In genomic region chr6:87328265-87329173, GRCm38 (mm10) we compare ENCODE assay signal across 11 mouse cellular contexts. TPM values are rescaled to one million over a fixed set of nuclear protein-coding genes. Genes with fewer than 3 reads are reported as not detected.
DNase-seq lines count a peak whose midpoint lies in the region; ATAC-seq and TF ChIP-seq lines count a peak whose summit lies in the region.
"Had no signal": no experiment of that assay in that cellular context is flagged by ENCODE, and none has a peak within 500 bp of the region (broad histone marks: within the 10 kb centered on the region; RNA-seq: fewer than 3 reads in every experiment).

No protein-coding gene starts in this region.

- 77% methylated on average over 22 of the region's 22 CpGs for WGBS in limb, embryonic 15.5 days
- 88% methylated on average over 22 of the region's 22 CpGs for WGBS in limb, embryonic 10.5 days

- intact Hi-C loops in gastrocnemius, adult 2 months (cut with DNase I), result no loop called here

- ATAC-seq in limb, embryonic 15.5 days (ENCODE audit: insufficient number of reproducible peaks, low FRiP score, low TSS enrichment, low read depth), result no peak

- no peak overlapping the region for H3K4me2 ChIP-seq in limb, embryonic 15.5 days
- H3K4me2 ChIP-seq: liver, embryonic 13.5 days had no signal

- H3K27me3 ChIP-seq in limb, embryonic 15.5 days, result no peaks in the 10 kb centered on the region
- no peaks in the 10 kb centered on the region for H3K27me3 ChIP-seq in limb, embryonic 10.5 days (ENCODE audit: low read depth, poor library complexity, severe bottlenecking)

- H3K4me1 ChIP-seq in limb, embryonic 15.5 days, result peaks cover 50% of the 10 kb centered on the region
- peaks cover 22% of the 10 kb centered on the region for H3K4me1 ChIP-seq in limb, embryonic 10.5 days
- H3K4me1 ChIP-seq: liver, embryonic 13.5 days had no signal

- peak overlapping the region; percentile 35 for H3K27ac ChIP-seq in gastrocnemius, adult 2 months
- 0 out of 2 replicates have a peak overlapping the region, but pooled peaks have one; percentile 19 for H3K27ac ChIP-seq in limb, embryonic 15.5 days
- H3K27ac ChIP-seq in limb, embryonic 10.5 days, result no peak overlapping the region
- H3K27ac ChIP-seq: liver, embryonic 13.5 days had no signal

- H3K36me3 ChIP-seq in limb, embryonic 15.5 days, result no peaks in the 10 kb centered on the region
- H3K36me3 ChIP-seq in limb, embryonic 10.5 days, result peaks cover 6% of the 10 kb centered on the region; the same call in 1 of the 2 replicates
- H3K36me3 ChIP-seq: liver, embryonic 13.5 days had no signal

- H3K4me3 ChIP-seq in gastrocnemius, adult 2 months, result no peak overlapping the region
- H3K4me3 ChIP-seq in limb, embryonic 15.5 days, result no peak overlapping the region
- H3K4me3 ChIP-seq in limb, embryonic 10.5 days, result no peak overlapping the region
- H3K4me3 ChIP-seq: liver, embryonic 13.5 days had no signal

- no peak overlapping the region for H3K9ac ChIP-seq in limb, embryonic 15.5 days
- H3K9ac ChIP-seq: liver, embryonic 13.5 days had no signal

- no peak for TF ChIP-seq CTCF in gastrocnemius, adult 2 months (IDR thresholded peaks at IDR 0.05)

- no peaks in the 10 kb centered on the region for H3K9me3 ChIP-seq in limb, embryonic 15.5 days
- no peaks in the 10 kb centered on the region for H3K9me3 ChIP-seq in limb, embryonic 10.5 days (replicated peaks)
- H3K9me3 ChIP-seq: liver, embryonic 13.5 days had no signal

- no peak for DNase-seq in gastrocnemius, adult 2 months
- DNase-seq in gastrocnemius, postnatal 25 days, result no peak
- DNase-seq in limb, embryonic 10.5 days (ENCODE audit: low spot score), result no peak
- DNase-seq in brain, adult 2 months (ENCODE audit: low read depth, low spot score), result peak; percentile 40
- DNase-seq in kidney, postnatal 14 days, result peak; percentile 29
- no peak for DNase-seq in gastrocnemius, postnatal 10 days
- DNase-seq in urinary bladder, postnatal 25 days (ENCODE audit: low spot score), result no peak
- DNase-seq: liver, embryonic 13.5 days had no signal

RNA-seq across cellular contexts. Expression of gene Antxr1, which starts 7.1 kb away (rescaled TPM):
- 10 to 100 TPM in 1 of 2 experiments, 1 to 10 TPM in 1; 6.2 to 15.9 TPM for total RNA-seq in gastrocnemius, adult 2 months (2021)
- 10 to 100 TPM; 11.6 to 13.0 TPM for total RNA-seq in gastrocnemius, postnatal 25 days (2021)
- polyA plus RNA-seq in limb, embryonic 15.5 days (2015; fragmentation: Nextera tagmentation; extraction: Ambion mirVana), result 19.1 and 21.7 TPM in 2 replicates
- 7.0 and 9.5 TPM in 2 replicates for polyA plus RNA-seq in limb, embryonic 10.5 days (2016; fragmentation: Nextera tagmentation; extraction: Ambion mirVana)
- 10 to 100 TPM; 46.8 to 61.4 TPM for total RNA-seq in gastrocnemius, postnatal 10 days (2021)

RNA-seq across cellular contexts. Expression of gene Gkn1, which starts 22.2 kb away (rescaled TPM):
- total RNA-seq in gastrocnemius, adult 2 months (2021), result not detected
- not detected for total RNA-seq in gastrocnemius, postnatal 25 days (2021)
- not detected in 2 replicates for polyA plus RNA-seq in limb, embryonic 15.5 days (2015; fragmentation: Nextera tagmentation; extraction: Ambion mirVana)
- polyA plus RNA-seq in limb, embryonic 10.5 days (2016; fragmentation: Nextera tagmentation; extraction: Ambion mirVana), result not detected in 2 replicates
- total RNA-seq in gastrocnemius, postnatal 10 days (2021), result not detected
- total RNA-seq: gastrocnemius, adult 8-10 months; layer of hippocampus, adult 8-10 months had no signal
- polyA plus RNA-seq: liver, embryonic 13.5 days had no signal

RNA-seq across cellular contexts. Expression of gene Gkn2, which starts 44.6 kb away (rescaled TPM):
- not detected for total RNA-seq in gastrocnemius, adult 2 months (2021)
- not detected for total RNA-seq in gastrocnemius, postnatal 25 days (2021)
- polyA plus RNA-seq in limb, embryonic 15.5 days (2015; fragmentation: Nextera tagmentation; extraction: Ambion mirVana), result not detected in 2 replicates
- not detected in 2 replicates for polyA plus RNA-seq in limb, embryonic 10.5 days (2016; fragmentation: Nextera tagmentation; extraction: Ambion mirVana)
- not detected for total RNA-seq in gastrocnemius, postnatal 10 days (2021)
- total RNA-seq: gastrocnemius, adult 8-10 months; layer of hippocampus, adult 8-10 months had no signal
- polyA plus RNA-seq: liver, embryonic 13.5 days had no signal

Comparison
In these comparisons a context has a peak if more than half of its experiments do, and no peak if none do; other contexts are left out.
1. DNase-seq: peak in brain, adult 2 months (single experiment) and kidney, postnatal 14 days (single experiment); none in gastrocnemius, adult 2 months (single experiment), gastrocnemius, postnatal 25 days (single experiment), limb, embryonic 10.5 days (single experiment), gastrocnemius, postnatal 10 days (single experiment) and urinary bladder, postnatal 25 days (single experiment).